Mouse (Mus musculus): ENCODE data around the gene H2-M10.5. TPM values are rescaled to one million over a fixed set of nuclear protein-coding genes. Genes with fewer than 3 reads are reported as not detected.

H2-M10.5 gene
- polyA plus RNA-seq (2012; rRNA removed): not detected in 2 replicates

DNA sequence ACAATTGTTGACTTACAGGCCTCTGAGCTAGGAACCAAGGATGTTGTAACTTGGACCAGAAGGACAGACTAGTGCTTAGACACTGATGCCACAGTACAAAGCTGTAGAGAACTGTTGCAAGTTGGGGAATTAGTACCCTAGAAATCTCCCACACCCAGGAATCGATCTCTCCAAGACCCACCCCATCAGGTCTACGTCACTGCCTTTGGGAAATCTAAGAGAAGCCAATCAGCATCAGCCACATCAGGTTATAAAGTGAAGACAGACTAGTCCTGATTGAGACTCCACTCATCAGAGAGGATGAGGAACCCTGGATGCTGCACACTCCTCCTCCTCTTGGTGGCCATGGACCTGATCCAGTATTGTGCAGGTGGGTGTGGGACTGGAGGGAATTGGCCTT lies at the start of gene H2-M10.5:
Gene H2-M10.5 (plus strand): TSS at position 301 of the 400 bp plus-strand sequence.

GRCm38 (mm10) chr17:36811871-36812270 lies 39.2 kb downstream of the H2-M10.5 start, which contains the start of gene H2-M10.6:
H2-M10.6 (plus strand) TSS chr17:36812171.

Other genes with a start within 250 kb of the H2-M10.5 start
- not detected in 2 replicates for gene H2-M11, start 225.8 kb upstream of the H2-M10.5 start, polyA plus RNA-seq (2012; rRNA removed)
- gene H2-M9, start 130.2 kb upstream of the H2-M10.5 start, polyA plus RNA-seq (2012; rRNA removed): not detected in 2 replicates
- not detected in 2 replicates for gene H2-M1, start 100.7 kb upstream of the H2-M10.5 start, polyA plus RNA-seq (2012; rRNA removed)
- gene H2-M10.6, start 39.3 kb downstream of the H2-M10.5 start, polyA plus RNA-seq (2012; rRNA removed): not detected in 2 replicates
- 7.7 and 9.3 TPM in 2 replicates for gene Trim26, start 64.2 kb downstream of the H2-M10.5 start, polyA plus RNA-seq (2012; rRNA removed)
- 0.24 and 0.33 TPM in 2 replicates for gene Trim15, start 94.3 kb downstream of the H2-M10.5 start, polyA plus RNA-seq (2012; rRNA removed)
- 96.7 and 131 TPM in 2 replicates for gene Trim10, start 96.7 kb downstream of the H2-M10.5 start, polyA plus RNA-seq (2012; rRNA removed)
- not detected in 2 replicates for gene Trim40, start 117.2 kb downstream of the H2-M10.5 start, polyA plus RNA-seq (2012; rRNA removed)
- not detected in 2 replicates for gene Trim31, start 125.2 kb downstream of the H2-M10.5 start, polyA plus RNA-seq (2012; rRNA removed)
- gene Rnf39, start 170.0 kb downstream of the H2-M10.5 start, polyA plus RNA-seq (2012; rRNA removed): 0.02 TPM in 1 of 2 replicates, not detected in the other
- 31.5 and 32.1 TPM in 2 replicates for gene Ppp1r11, start 178.8 kb downstream of the H2-M10.5 start, polyA plus RNA-seq (2012; rRNA removed)
- 16.6 and 18.1 TPM in 2 replicates for gene Znrd1, start 185.6 kb downstream of the H2-M10.5 start, polyA plus RNA-seq (2012; rRNA removed)
- 3.4 and 3.5 TPM in 2 replicates for gene Znrd1as, start 185.7 kb downstream of the H2-M10.5 start, polyA plus RNA-seq (2012; rRNA removed)
- not detected in 2 replicates for gene 2410137M14Rik, start 208.3 kb downstream of the H2-M10.5 start, polyA plus RNA-seq (2012; rRNA removed)
- gene H2-M5, start 216.6 kb downstream of the H2-M10.5 start, polyA plus RNA-seq (2012; rRNA removed): 0.09 and 0.10 TPM in 2 replicates
- 4.1 and 4.7 TPM in 2 replicates for gene Zfp57, start 228.3 kb downstream of the H2-M10.5 start, polyA plus RNA-seq (2012; rRNA removed)

Measured in liver, embryonic 14 days (tissue).